Mouse (Mus musculus) intestine, embryonic 16.5 days (tissue): Measurements from ENCODE around the gene Tnfsf12. TPM values are rescaled to one million over a fixed set of nuclear protein-coding genes. Genes with fewer than 3 reads are reported as not detected.

ENCODE experiments used
- ATAC-seq: fragments of 200-750 bp; cut with Nextera tagmentation; 2 replicates; pipeline ENCODE4 v1.8.0; 2017; ENCODE audit warnings: moderate TSS enrichment, moderate library complexity
- H3K27ac ChIP-seq: fragments of 300-500 bp; sonication (generic); 2 replicates; pipeline ENCODE4 v1.5.1; 2014; ENCODE audit warnings: mild to moderate bottlenecking, low read length
- H3K27me3 ChIP-seq: fragments of 300-500 bp; sonication (generic); replicated peaks from 2 replicates; pipeline ENCODE4 v1.6.1; 2014; ENCODE audit warnings: low read length, control low read depth, mixed read lengths; ENCODE audit not compliant: control insufficient read depth, insufficient read depth
- H3K36me3 ChIP-seq: fragments of 300-500 bp; sonication (generic); 2 replicates; pipeline ENCODE4 v1.6.1; 2014; ENCODE audit warnings: low read length, control low read depth; ENCODE audit not compliant: control insufficient read depth, insufficient read depth
- H3K4me1 ChIP-seq: fragments of 300-500 bp; sonication (generic); 2 replicates; pipeline ENCODE4 v1.6.1; 2014; ENCODE audit warnings: low read length, control low read depth, mixed read lengths; ENCODE audit not compliant: control insufficient read depth, insufficient read depth
- H3K4me2 ChIP-seq: fragments of 300-500 bp; sonication (generic); 2 replicates; pipeline ENCODE4 v1.6.1; 2014; ENCODE audit warnings: low read depth, low read length, control low read depth
- H3K4me3 ChIP-seq: fragments of 300-500 bp; sonication (generic); 2 replicates; pipeline ENCODE4 v1.5.1; 2014; ENCODE audit warnings: mild to moderate bottlenecking, low read length
- H3K9ac ChIP-seq: fragments of 300-500 bp; sonication (generic); 2 replicates; pipeline ENCODE4 v1.6.1; 2014; ENCODE audit warnings: low read depth, low read length
- H3K9me3 ChIP-seq: fragments of 300-500 bp; sonication (generic); 2 replicates; pipeline ENCODE4 v1.6.1; 2016; ENCODE audit warnings: low read length, control low read depth; ENCODE audit not compliant: control insufficient read depth
- WGBS: fragments of 180-500 bp; shearing (Covaris S2); extraction: QIAGEN DNeasy Blood & Tissue Kit; methylation state at CpG from one replicate; pipeline ENCODE4 v1.1.7; 2014; 5-methylcytosine and 5-hydroxymethylcytosine counted together
- polyA plus RNA-seq: library from polyadenylated mRNA; unstranded; fragments of >200 nt; fragmentation: Nextera tagmentation; extraction: Ambion mirVana; gene quantifications from 2 replicates; pipeline ENCODE4 v1.2.1, GENCODE M21; 2015

The Tnfsf12 gene
- polyA plus RNA-seq, 1 experiment from 2014 or later = 6.3 TPM

DNA sequence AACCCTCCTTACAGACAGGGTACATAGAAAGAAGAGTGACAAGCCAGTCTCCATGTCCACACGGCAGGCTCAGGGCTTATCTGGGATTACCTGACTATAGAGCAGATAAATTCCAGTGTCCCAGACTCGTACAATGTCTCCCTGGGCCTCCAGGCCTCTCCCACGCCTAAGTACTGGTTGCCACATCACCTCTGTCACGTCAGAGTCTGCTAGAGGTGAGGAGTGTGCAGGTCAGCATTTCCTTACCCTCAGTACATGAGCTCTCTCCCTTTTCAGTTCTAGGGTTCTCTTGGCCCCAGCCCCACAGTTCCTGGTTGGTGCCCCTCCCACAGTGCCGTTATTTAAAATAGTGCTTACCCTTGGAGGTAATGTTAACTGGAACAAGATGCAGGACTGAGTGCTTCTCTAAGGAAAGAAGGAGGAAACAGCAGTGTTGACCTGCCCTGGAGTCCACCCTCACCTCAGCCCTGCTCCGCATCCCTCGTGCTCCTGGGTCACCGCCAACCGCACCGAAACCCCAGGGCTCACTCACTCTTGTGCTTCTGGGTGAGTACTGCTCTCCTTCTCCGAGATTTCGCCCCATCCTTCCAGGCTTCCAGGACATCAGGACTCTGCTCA is 11.4 kb downstream of the Tnfsf12 start:
- Histone ChIP-seq H3K9me3 (no peaks in the 10 kb centered on the region), H3K4me1 (peaks cover 41% of the 10 kb centered on the region), H3K36me3 (no peaks in the 10 kb centered on the region), H3K4me3 (no peak overlapping the region), H3K4me2 (no peak overlapping the region), H3K9ac (peak overlapping the region; percentile 41; the same call in 1 of the 2 replicates), H3K27me3 (no peaks in the 10 kb centered on the region), H3K27ac (peak overlapping the region; percentile 70)
- ATAC-seq = peak; percentile 37
- WGBS = 79% methylated on average over 12 of the region's 12 CpGs

DNA sequence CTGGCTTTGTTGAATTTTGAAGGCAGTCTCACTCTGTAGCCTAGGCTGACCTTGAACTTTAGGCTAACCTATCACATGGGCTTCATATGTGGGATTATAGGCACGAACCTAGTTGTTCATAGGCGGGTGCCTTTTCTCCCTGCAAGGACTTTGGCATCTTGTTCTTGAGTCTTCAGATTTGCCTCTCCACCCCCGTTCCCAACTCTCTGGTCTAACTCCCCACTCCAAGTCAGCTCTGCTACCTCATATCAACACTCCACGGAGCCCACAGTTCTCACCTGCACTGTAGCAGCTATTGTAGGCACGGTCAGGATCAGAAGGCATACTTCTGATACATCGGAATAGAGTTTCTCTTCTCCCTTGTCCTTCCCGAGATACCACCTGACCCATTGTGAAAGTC is 12.1 kb downstream of the Tnfsf12 start:
- H3K9me3 ChIP-seq = no peaks in the 10 kb centered on the region
- 75% methylated on average over 7 of the region's 7 CpGs for WGBS
- no peak overlapping the region for H3K4me2 ChIP-seq

DNA sequence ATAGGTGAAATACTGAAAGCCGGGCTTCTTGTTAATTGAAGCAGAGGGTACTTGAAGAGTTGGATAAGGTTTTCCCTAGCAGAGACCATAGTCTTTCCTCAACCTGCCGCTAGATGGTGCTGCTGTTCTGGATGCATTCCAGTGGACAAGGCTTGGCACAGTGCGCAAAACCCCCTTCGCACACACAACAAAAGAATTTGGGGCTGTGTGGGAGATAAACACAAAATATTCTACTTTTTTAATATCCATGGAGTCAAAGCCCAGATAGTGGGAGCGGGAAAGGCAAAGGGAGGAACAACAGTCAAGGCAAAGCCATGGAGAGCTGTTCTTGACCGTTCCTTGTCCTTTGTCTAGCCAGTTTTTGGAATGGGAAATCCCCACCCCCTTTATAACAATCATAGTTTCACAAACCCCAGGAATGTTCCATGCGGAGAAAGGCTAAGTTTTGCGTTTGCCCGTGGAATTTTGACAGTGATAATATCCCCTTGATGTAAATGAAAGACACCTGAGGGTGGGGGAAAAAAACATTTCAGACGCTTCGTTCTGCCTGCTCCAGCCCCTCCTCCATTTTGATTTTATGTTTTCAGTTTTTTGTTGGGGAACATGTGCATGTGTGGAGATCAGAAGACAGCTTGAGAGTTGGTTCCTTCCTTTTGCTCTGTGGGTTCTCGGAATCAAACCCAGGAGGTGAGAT is 12.7 kb downstream of the Tnfsf12 start:
- peak; percentile 45; the same call in 1 of the 2 replicates for ATAC-seq
- Histone ChIP-seq H3K4me3 (no peak overlapping the region), H3K4me2 (peak overlapping the region; percentile 90), H3K9me3 (no peaks in the 10 kb centered on the region), H3K36me3 (peaks cover 4% of the 10 kb centered on the region; the same call in 1 of the 2 replicates), H3K4me1 (peaks cover 41% of the 10 kb centered on the region), H3K27me3 (no peaks in the 10 kb centered on the region), H3K27ac (peak overlapping the region; percentile 92; the same call in 1 of the 2 replicates), H3K9ac (peak overlapping the region; percentile 4; the same call in 1 of the 2 replicates)
- WGBS = 20% methylated on average over 12 of the region's 12 CpGs

More for the DNA sequence above, 12.1 kb downstream of the Tnfsf12 start:
- H3K9ac ChIP-seq = peak overlapping the region; percentile 41; the same call in 1 of the 2 replicates
- H3K4me1 ChIP-seq = peaks cover 41% of the 10 kb centered on the region
- no peaks in the 10 kb centered on the region for H3K36me3 ChIP-seq
- no peak overlapping the region for H3K4me3 ChIP-seq
- H3K27ac ChIP-seq = peak overlapping the region; percentile 70
- no peak for ATAC-seq
- no peaks in the 10 kb centered on the region for H3K27me3 ChIP-seq

DNA sequence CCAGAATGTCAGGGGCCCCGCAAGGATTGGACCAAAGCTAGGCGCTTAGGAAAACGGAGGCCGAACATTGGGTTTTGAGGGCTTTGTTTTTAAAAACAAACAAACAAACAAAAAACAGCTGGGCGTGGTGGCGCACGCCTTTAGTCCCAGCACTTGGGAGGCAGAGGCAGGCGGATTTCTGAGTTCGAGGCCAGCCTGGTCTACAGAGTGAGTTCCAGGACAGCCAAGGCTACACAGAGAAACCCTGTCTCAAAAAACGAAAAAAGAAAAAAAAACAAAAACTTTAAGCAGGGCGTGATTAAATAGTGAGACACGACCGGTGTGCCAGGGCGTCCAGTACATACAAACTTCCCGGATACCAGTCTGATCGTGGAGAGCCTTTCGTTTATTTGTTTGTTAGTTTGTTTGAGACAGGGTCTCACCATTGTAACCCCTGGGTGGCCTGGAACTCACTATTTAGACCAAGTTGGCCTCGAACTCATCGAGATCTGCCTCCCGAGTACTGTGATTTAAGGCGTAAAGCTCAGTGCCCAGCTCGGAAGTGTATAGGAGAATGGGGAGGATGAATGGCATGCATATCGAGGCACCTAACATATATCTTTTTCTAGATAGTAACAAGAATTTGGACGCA is 13.3 kb downstream of the Tnfsf12 start:
- H3K36me3 ChIP-seq = peaks cover 6% of the 10 kb centered on the region; the same call in 1 of the 2 replicates
- H3K27ac ChIP-seq = peak overlapping the region; percentile 92
- H3K27me3 ChIP-seq = no peaks in the 10 kb centered on the region
- peaks cover 41% of the 10 kb centered on the region for H3K4me1 ChIP-seq
- ATAC-seq = peak; percentile 17
- peak overlapping the region; percentile 84 for H3K9ac ChIP-seq
- WGBS = 20% methylated on average over 24 of the region's 24 CpGs
- H3K9me3 ChIP-seq = no peaks in the 10 kb centered on the region
- peak overlapping the region; percentile 90 for H3K4me2 ChIP-seq
- H3K4me3 ChIP-seq = peak overlapping the region; percentile 84

DNA sequence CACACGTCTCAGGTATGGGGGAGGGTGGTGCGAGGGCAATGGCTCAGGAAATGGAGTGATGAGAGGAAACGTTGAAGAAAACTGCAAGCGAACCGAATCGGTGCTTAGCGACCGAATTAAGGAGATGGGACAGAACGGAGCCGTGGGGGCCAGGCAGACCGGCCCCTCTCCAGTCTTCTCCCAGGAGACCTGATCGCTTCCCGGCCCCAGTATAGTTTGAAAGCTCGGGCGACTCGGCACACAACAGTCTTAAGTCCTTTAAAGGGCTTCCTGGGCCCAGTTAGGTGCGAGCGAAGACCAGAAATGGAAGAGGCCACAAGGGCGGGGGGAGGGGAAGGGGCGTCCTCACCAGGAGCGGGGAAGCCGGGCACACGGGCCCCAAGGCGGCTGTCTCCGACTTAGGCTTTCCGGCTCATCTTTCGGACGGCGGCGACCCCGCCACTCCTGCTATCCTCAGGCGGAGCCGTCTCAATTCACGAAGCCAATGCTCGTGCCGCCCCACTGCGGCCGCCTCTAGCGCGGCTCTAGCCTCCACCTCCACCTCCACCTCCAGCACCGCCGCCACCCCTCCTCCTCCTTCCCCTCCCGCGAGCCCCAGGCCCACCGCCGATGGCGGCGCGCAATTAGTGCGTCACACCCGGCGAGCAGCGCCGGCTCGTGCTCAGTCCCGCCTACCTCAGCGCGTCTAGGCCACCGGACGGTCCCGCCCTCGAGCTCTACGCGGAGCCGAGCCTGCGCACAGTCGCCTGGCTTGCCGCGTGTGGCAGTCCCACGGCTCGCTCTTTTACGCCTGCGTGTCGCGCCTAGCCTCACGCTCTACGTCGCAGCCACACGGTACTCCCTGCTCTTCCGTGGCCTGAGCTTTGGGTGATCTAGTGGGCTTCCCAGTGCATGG is 14.1 kb downstream of the Tnfsf12 start, which contains the start of gene Senp3:
Gene Senp3, minus strand, starts transcription at position 771 of the 895 bp plus-strand sequence.
- ATAC-seq = peak; percentile 93
- Histone ChIP-seq H3K4me3 (peak within 1 kb of the TSS; percentile 84), H3K4me2 (peak within 1 kb of the TSS; percentile 90), H3K9ac (peak within 1 kb of the TSS; percentile 84), H3K9me3 (no peaks in the 10 kb centered on the region), H3K27ac (peak within 1 kb of the TSS; percentile 92), H3K4me1 (peaks cover 36% of the 10 kb centered on the region), H3K27me3 (no peaks in the 10 kb centered on the region), H3K36me3 (peaks cover 8% of the 10 kb centered on the region; the same call in 1 of the 2 replicates)
- under 1% methylated on average over 73 of the region's 80 CpGs for WGBS

DNA sequence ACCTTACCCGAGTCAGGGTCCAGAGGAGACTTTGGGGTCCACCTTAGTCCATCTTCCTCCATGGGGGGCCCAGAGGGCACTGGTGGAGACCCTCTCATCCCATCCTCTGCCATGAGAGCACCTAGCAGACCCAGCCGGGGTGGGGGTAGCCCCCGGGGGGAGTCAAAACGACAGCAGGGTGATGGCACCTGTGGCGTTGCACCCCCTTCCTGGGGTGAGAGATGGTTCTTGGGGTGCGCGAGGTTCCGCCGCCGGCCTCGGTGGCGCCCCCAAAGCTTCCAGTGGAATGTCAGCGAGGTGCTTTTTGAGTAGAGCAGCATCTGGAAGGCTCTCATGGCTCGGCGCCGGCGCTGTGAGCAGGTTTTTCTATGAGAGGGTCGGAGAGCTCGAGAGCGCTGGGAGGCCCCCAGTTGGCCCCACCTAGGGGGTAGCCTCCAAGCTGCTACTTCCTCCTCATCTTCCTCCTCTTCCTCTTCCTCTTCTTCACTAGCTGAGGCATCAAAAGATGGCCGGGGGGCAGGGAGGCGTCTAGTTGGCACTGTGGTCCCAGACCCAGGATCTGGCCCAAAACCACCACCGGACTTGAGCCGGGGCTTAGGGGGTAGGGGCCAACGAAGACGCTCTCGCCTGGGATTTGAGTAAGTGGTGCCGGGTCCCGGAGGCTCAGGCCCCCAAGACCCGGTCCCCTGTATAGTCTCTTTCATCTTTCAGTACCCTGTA is 15.4 kb downstream of the Tnfsf12 start:
- Histone ChIP-seq H3K4me3 (peak overlapping the region; percentile 84; the same call in 1 of the 2 replicates), H3K4me1 (peaks cover 24% of the 10 kb centered on the region), H3K36me3 (peaks cover 12% of the 10 kb centered on the region; the same call in 1 of the 2 replicates), H3K4me2 (peak overlapping the region; percentile 90), H3K9me3 (no peaks in the 10 kb centered on the region), H3K9ac (peak overlapping the region; percentile 84; the same call in 1 of the 2 replicates), H3K27me3 (no peaks in the 10 kb centered on the region), H3K27ac (no peak overlapping the region)
- WGBS = 89% methylated on average over 30 of the region's 30 CpGs
- ATAC-seq = no peak

DNA sequence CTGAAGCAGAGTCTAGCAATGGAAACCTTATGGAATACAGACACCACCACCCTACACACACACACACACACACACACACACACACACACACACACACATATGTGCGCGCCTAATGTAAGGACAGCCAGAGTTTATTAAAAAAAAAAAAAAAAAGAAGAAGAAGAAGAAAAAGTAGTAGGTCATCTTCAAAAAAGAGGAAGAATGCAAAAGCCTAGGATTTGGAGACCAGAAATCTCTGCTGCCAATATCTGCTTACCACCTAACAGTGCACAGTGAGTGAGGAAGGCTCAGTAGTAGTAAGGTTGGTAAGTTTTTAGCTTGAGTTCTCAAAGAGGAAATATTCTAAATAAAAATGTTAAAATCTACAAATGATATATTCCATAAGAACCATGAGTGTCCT is 16.5 kb downstream of the Tnfsf12 start:
- Histone ChIP-seq H3K4me1 (peaks cover 21% of the 10 kb centered on the region), H3K4me3 (no peak overlapping the region), H3K36me3 (peaks cover 12% of the 10 kb centered on the region), H3K4me2 (no peak overlapping the region), H3K9ac (no peak overlapping the region), H3K27ac (no peak overlapping the region), H3K27me3 (no peaks in the 10 kb centered on the region), H3K9me3 (no peaks in the 10 kb centered on the region)
- ATAC-seq = no peak
- 87% methylated on average over 2 of the region's 2 CpGs for WGBS

DNA sequence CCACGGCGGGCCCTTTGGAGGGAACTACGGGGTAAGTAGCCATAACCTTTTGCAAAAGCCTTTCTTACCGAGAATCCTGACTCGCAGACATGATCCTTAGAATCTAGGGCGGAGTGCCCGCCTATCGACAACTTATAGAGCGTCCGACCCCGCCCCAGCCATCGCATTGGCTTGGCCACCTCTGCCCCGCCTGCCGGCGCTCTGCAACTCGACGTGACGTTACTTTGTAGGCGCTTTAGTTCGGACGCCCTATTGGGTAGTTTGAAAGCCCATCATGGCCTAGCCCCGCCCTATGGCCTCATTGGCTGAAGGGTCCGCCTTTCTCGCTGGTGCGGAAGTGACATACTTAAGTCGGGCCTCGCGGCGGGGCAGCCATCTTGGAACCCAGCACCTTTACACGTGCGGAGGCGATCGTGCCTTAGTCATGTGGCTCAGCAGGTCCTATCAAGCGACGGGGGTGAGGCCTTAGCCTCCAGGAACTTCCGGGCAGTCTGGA is 23.4 kb downstream of the Tnfsf12 start, which contains the start of gene Eif4a1:
Gene Eif4a1, minus strand, starts transcription at position 213 of the 496 bp plus-strand sequence.
- H3K27me3 ChIP-seq = no peaks in the 10 kb centered on the region
- H3K9ac ChIP-seq = peak within 1 kb of the TSS; percentile 99
- WGBS = under 1% methylated on average over 36 of the region's 36 CpGs
- ATAC-seq = peak; percentile 98
- peak within 1 kb of the TSS; percentile 99 for H3K4me3 ChIP-seq
- H3K36me3 ChIP-seq = peaks cover 20% of the 10 kb centered on the region
- peak within 1 kb of the TSS; percentile 55 for H3K4me2 ChIP-seq
- no peaks in the 10 kb centered on the region for H3K9me3 ChIP-seq
- peak within 1 kb of the TSS; percentile 99 for H3K27ac ChIP-seq
- H3K4me1 ChIP-seq = peaks cover 22% of the 10 kb centered on the region
